Mouse (Mus musculus): ENCODE data around the gene Xylt1. TPM values are rescaled to one million over a fixed set of nuclear protein-coding genes. Genes with fewer than 3 reads are reported as not detected.

The Xylt1 gene
- total RNA-seq, 2 experiments from 2014 or later: 53.5 to 56.6 TPM

- DNase-seq: no peak
- intact Hi-C loops (cut with DNase I): no loop called here
Observed at GRCm38 (mm10) chr7:117429895-117430294, 49.1 kb downstream of the Xylt1 start.

GRCm38 (mm10) chr7:117430361-117430935 lies 49.7 kb downstream of the Xylt1 start:
- intact Hi-C loops (cut with DNase I): no loop called here
- DNase-seq: peak; percentile 24

- DNase-seq: peak; percentile 35
- intact Hi-C loops (cut with DNase I): no loop called here
Observed at GRCm38 (mm10) chr7:117433641-117434040, 52.9 kb downstream of the Xylt1 start.

GRCm38 (mm10) chr7:117435091-117435490 lies 54.3 kb downstream of the Xylt1 start:
- intact Hi-C loops (cut with DNase I): no loop called here
- DNase-seq: no peak

GRCm38 (mm10) chr7:117435730-117436441 lies 55.1 kb downstream of the Xylt1 start:
- intact Hi-C loops (cut with DNase I): no loop called here
- peak; percentile 32 for DNase-seq

DNA sequence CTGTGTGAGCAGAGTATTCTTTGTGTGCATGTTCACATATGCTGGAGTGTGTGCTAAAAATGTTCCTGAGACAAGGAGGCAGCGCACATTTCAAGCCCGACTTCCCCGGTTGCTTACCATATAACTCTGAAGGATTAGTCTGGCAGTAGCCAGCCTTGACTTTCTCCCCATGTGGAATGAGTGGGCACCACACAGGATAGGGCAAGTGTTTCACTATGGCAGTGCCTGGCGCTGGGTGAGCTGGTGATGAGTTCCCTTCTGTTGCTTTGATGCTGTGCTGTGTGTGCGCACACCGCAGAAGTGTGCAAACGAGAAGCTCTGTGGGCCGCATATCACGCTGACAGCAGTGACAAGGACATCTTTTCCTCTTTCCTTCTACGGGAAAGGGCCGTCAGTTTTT lies 56.1 kb downstream of the Xylt1 start:
- DNase-seq: no peak
- intact Hi-C loops (cut with DNase I): no loop called here

- DNase-seq: peak; percentile 30
- intact Hi-C loops (cut with DNase I): no loop called here
Observed at GRCm38 (mm10) chr7:117440994-117441393, 60.2 kb downstream of the Xylt1 start.

DNA sequence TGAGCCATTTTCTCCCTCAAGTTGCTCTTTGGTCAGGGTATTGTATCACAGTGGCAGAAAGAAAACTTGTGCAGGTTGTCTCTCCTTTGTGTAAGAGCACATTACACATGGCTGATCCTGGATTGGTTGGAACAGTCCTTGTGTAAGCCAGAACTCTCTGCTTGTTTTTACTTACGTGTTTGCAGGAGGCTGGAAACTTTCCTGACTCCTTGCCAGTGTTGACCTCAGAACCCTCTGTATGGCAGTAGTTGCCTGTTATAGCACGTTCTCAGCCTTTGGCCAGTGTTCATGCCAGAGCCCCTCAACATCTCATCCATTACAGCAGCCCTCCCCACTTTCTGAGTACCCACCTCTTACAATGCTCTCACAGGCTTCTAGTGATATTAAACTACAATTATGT lies 61.9 kb downstream of the Xylt1 start:
- intact Hi-C loops (cut with DNase I): no loop called here
- DNase-seq: no peak

DNA sequence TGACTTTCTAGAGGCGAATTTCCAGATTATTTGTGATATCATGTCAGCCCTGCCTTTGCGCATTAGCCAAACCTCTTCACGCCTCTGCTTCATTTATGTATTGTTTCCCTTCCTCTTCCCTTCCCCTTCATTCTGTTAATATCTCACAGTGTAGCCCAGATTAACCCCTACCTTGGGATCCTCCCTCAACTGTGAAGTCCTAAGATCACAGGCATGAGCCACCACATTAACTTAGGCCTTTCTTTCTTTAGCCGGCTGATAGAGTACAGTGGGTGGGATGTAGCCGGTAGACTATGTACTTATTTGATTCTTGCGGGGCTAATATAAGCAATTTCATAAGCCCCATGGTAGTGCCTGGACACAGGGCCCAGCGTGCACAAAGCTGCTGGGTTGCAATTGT lies 62.4 kb downstream of the Xylt1 start:
- intact Hi-C loops (cut with DNase I): no loop called here
- no peak for DNase-seq

GRCm38 (mm10) chr7:117445471-117445870 lies 64.7 kb downstream of the Xylt1 start:
- DNase-seq: no peak
- intact Hi-C loops (cut with DNase I): no loop called here

DNA sequence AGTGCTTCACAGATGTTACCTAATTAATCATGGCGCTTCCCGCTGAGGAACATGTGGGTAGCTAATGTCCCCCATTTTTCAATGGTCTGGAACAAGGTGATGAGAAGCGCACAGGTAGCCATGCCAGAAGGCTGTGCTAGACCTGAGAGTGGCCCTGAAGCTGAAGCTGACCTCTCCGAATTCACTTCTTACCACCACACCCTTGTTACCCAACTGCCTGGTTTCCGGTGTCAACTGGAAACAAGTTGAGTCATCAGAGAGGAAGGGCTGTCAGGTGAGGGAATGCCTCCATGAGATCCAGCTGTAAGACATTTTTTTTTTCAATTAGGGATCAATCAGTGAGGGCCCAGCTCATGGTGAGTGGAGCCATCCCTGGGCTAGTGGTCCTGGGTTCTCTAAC lies 68.8 kb downstream of the Xylt1 start:
- intact Hi-C loops (cut with DNase I): no loop called here
- no peak for DNase-seq

DNA sequence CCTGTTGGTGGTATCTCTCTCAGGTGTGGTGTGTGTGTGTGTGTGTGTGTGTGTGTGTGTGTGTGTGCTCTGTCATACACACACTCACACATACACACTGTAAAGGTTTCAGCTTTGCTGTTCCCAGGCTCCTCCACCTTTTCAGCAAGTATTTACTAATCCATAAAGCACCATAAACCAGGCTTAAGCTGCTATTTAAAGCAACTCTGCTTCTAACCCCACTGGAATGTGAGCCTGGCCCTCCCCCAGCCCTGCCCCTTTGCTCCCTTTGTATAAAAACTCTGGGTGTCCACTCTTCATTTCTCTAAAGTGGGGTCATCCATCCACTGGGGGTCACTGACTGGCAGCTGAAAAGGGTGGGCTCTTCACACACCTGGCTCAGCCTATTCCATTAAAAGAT lies 70.4 kb downstream of the Xylt1 start:
- intact Hi-C loops (cut with DNase I): no loop called here
- DNase-seq: no peak

DNA sequence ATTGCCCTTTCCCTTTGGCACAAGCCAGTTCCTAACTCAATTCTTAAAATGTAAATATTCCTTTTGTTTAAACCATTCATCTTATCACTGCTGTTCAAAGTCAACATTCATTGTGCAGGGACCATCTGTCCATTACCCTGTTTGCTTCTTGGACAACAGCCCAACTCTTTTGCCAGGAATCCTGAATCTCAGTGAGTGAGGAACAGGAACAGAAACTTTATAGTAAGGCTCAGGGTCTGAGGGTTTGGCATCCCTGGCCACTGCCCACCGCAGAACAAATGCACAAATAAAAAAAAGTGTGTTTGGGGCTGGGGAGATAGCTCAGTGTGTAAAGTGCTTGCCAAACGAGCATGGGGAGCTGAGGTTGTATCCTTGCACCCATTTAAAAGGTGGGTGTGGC lies 71.5 kb downstream of the Xylt1 start:
- intact Hi-C loops (cut with DNase I): no loop called here
- DNase-seq: no peak

DNA sequence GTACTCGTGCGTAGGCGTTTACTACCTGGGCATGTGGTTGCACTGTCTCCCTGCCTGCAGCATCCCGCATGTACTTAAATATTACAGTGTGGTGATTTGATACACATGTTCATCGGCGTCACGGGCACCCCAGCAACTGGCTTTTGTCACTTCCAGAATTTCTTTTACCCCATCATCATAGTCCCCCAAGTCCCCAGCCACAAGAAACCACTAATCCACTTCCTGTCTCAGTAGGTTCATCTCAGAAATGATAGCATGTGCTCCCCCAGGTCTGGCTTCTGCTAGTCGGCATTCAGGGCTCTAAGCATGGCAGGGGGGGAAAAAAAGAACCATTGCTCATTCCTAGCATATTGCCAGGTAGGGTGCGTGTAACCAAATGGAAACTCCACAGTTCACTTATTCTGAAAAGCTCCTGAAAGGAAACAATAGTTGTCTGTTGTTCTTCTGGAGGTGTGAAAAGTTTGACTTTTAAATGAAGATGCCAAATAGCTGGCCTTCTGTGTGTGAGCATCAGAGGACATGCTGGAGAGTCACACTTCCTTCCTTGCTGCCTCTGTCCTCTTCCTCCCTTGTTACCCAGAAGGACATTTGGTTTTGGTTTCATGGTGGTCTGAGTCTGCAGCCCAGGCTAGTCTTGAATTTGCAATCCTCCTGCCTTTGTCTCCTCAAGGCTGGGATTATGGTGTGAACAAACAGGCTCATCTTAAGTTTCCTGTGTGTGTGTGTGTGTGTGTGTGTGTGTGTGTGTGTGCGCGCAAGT lies 74.2 kb downstream of the Xylt1 start:
- DNase-seq: no peak
- intact Hi-C loops (cut with DNase I): no loop called here

DNA sequence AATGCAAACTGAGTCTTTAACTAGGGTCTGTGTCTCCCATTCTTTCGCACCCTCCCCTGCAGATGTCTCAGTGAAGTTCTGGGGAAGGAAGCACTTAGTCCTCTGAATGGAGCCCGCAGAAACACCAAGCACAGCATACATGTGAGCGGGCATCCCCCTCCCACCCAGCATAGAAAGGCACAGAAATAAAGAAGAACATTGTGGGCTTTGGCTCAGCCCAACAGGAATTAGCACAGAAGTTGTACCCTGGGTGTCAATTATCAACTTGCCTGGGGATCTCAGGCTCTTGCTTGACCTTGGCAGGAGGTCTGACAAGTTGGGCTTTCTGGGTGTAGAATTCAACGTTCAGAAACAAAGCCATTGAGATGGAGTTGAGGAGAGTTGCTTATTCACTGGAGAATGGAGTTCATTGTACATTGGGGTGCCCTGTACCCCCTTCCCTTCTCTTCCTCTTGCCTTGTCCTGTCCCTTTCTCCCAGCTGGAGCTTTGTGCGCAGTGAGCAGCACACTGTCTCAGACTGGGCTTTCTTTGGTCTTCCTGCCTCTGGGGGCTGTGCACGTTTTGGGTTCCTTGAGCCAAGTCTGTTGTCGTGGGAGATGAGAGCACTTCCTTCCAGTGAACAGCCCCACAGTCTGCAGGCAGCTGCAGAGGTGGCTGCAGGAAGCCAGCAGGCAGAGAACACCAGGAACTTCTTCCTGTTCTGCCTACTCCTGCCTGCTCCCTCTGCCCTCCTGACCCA lies 81.6 kb downstream of the Xylt1 start:
- intact Hi-C loops (cut with DNase I): no loop called here
- DNase-seq: peak; percentile 31

DNA sequence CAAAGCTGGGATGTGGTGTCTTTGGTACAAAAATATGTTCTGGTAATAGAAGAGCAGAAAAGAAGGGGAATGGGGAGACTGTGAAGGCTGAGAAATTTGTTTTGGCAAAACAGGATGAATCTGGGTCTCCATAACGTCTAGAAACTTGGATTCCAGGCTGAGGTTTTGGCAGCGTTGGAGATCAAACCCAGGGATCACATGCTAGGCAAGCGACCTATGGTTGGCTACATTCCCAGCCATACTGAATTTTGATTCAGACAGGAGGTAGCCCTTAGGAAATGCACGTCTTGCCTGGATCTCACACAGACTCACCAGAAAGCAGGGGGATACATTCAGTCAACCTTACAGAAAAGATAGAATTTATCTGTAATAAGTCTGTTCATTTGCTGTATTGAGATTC lies 84.2 kb downstream of the Xylt1 start:
- intact Hi-C loops (cut with DNase I): no loop called here
- no peak for DNase-seq

DNA sequence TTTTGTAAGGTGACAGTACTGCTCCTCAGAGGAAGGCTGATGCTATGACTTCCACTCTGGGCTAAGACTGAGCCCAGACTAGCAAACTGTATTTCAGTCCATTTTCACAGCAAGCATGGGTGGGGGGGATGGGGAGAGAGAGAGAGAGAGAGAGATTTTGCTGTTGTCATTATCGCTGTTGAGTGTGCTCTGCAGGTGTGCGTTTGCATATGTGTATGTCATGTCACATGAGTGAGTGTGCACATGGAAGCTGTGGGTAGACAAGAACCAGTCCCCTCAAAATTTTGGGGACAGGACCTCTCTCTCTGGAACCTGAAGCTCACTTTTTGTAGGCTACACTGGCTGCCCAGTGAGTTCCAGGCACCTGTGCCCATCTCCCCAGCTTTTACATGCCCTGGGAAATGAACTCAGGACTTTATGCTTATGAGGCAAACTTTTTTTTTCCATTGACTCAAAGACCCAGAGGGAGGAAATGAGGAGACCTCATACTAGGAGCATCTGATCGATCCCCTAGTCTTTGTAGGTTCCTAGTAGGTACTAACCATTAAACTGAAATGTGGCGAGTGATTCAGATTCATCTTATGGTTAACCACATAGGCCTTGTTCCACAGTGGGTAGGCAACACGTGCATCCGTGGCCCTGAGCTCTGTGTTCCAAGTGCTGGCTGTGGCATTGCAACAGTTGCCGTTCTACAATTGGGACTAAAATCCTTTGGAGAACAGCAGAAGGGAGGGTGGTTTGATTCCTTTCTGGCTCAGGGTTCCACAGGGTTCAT lies 85.4 kb downstream of the Xylt1 start:
- intact Hi-C loops (cut with DNase I): no loop called here
- no peak for DNase-seq

DNA sequence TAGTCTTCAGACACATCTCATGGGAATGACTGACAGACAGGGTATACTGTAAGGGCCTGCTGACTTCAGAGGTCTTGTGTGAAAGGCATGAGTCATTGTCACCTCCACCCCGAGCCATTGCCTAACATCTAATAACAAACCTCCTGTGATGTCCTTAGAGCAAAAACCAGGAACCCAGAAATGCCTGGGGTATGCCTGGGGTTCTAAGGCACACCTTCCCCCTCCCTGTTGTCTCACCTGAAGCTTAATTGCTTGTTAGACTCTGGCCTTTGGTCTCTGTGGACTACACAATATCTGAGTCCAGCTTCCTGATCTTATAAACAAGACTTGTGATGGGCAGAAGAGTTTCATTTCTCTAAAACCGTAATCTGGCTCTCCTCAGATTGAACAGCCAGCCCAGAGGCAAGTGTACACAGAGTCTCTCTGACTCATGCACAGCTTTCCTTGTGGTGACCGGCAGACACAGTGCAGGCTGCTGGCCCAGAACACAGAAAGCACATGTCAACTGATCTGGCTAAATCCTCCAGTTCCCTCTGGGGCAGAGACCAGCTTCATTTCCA lies 89.5 kb downstream of the Xylt1 start:
- intact Hi-C loops (cut with DNase I): loop anchor here (10.0 kb wide), 1 partner anchor 86 kb away; the partner anchor contains the start of gene Xylt1
- DNase-seq: no peak

- intact Hi-C loops (cut with DNase I): loop anchor here (10.0 kb wide), 1 partner anchor 87 kb away; the partner anchor contains the start of gene Xylt1
- DNase-seq: peak; percentile 43
Observed at GRCm38 (mm10) chr7:117472055-117472780, 91.4 kb downstream of the Xylt1 start.
